Comparison of ENCODE assay signal across 16 mouse cellular contexts in genomic region chr8:43179189-43179588, GRCm38 (mm10). TPM values are rescaled to one million over a fixed set of nuclear protein-coding genes. Genes with fewer than 3 reads are reported as not detected.
A peak's percentile ranks its signal among the peaks of the same experiment; 100 is the strongest.
DNase-seq lines count a peak whose midpoint lies in the region; ATAC-seq lines count a peak whose summit lies in the region.
"Had no signal": no experiment of that assay in that cellular context is flagged by ENCODE, and none has a peak within 500 bp of the region (broad histone marks: within the 10 kb centered on the region; RNA-seq: fewer than 3 reads in every experiment).

No protein-coding gene starts in this region.

- 32% methylated on average over 4 of the region's 4 CpGs for WGBS in intestine, embryonic 14.5 days
- WGBS in stomach, embryonic 16.5 days = 27% methylated on average over 4 of the region's 4 CpGs
- WGBS in hindbrain, embryonic 12.5 days = 58% methylated on average over 4 of the region's 4 CpGs

- H3K9ac ChIP-seq in intestine, embryonic 14.5 days (ENCODE audit: low read length) = no peak overlapping the region
- no peak overlapping the region for H3K9ac ChIP-seq in stomach, embryonic 16.5 days (ENCODE audit: low read length)
- H3K9ac ChIP-seq in hindbrain, embryonic 12.5 days = no peak overlapping the region
- H3K9ac ChIP-seq: embryonic facial prominence, embryonic 13.5 days; forebrain, postnatal 0 days; lung, embryonic 15.5 days had no signal

- DNase-seq in frontal cortex, postnatal 36 days (ENCODE audit: low spot score in 2 of 2) = peak; percentile 5 to 8
- no peak for DNase-seq in frontal cortex, postnatal 25 days (ENCODE audit: low spot score in 2 of 2)
- DNase-seq in retina, postnatal 1 day = peak; percentile 23
- no peak for DNase-seq in retina, embryonic 14.5 days (ENCODE audit: low spot score)
- no peak for DNase-seq in intestine, embryonic 14.5 days (ENCODE audit: low spot score)
- no peak for DNase-seq in cerebellum, adult 9-10 months
- DNase-seq: adrenal gland, postnatal 14 days; cerebellum, adult 18-20 months; forebrain, postnatal 0 days; kidney, postnatal 25 days had no signal

- no peaks in the 10 kb centered on the region for H3K4me1 ChIP-seq in intestine, embryonic 14.5 days (replicated peaks; ENCODE audit: control insufficient read depth, insufficient read depth, low read length)
- no peaks in the 10 kb centered on the region for H3K4me1 ChIP-seq in stomach, embryonic 16.5 days (ENCODE audit: control insufficient read depth, insufficient read depth, low read length)
- no peaks in the 10 kb centered on the region for H3K4me1 ChIP-seq in hindbrain, embryonic 12.5 days
- H3K4me1 ChIP-seq: embryonic facial prominence, embryonic 13.5 days; hindbrain, embryonic 10.5 days; lung, embryonic 15.5 days had no signal

- no peak overlapping the region for H3K4me2 ChIP-seq in intestine, embryonic 14.5 days (ENCODE audit: low read length)
- H3K4me2 ChIP-seq in stomach, embryonic 16.5 days (ENCODE audit: low read depth, low read length) = no peak overlapping the region
- no peak overlapping the region for H3K4me2 ChIP-seq in hindbrain, embryonic 12.5 days (replicated peaks)
- H3K4me2 ChIP-seq: embryonic facial prominence, embryonic 13.5 days; lung, embryonic 15.5 days had no signal

- H3K9me3 ChIP-seq in intestine, embryonic 14.5 days (ENCODE audit: control insufficient read depth, low read length) = no peaks in the 10 kb centered on the region
- no peaks in the 10 kb centered on the region for H3K9me3 ChIP-seq in stomach, embryonic 16.5 days (replicated peaks; ENCODE audit: control insufficient read depth, low read length)
- H3K9me3 ChIP-seq in hindbrain, embryonic 12.5 days (replicated peaks) = no peaks in the 10 kb centered on the region
- H3K9me3 ChIP-seq: embryonic facial prominence, embryonic 13.5 days; hindbrain, embryonic 10.5 days; lung, embryonic 15.5 days had no signal

- no peak overlapping the region for H3K4me3 ChIP-seq in intestine, embryonic 14.5 days (ENCODE audit: low read depth, low read length)
- H3K4me3 ChIP-seq in stomach, embryonic 16.5 days (replicated peaks; ENCODE audit: low read length) = no peak overlapping the region
- H3K4me3 ChIP-seq in hindbrain, embryonic 12.5 days = no peak overlapping the region
- H3K4me3 ChIP-seq: embryonic facial prominence, embryonic 13.5 days; hindbrain, embryonic 10.5 days; lung, embryonic 15.5 days had no signal

- H3K27me3 ChIP-seq in intestine, embryonic 14.5 days (replicated peaks; ENCODE audit: control insufficient read depth, insufficient read depth, low read length) = no peaks in the 10 kb centered on the region
- H3K27me3 ChIP-seq in stomach, embryonic 16.5 days (ENCODE audit: control insufficient read depth, insufficient read depth, low read length) = no peaks in the 10 kb centered on the region
- no peaks in the 10 kb centered on the region for H3K27me3 ChIP-seq in hindbrain, embryonic 12.5 days
- H3K27me3 ChIP-seq: embryonic facial prominence, embryonic 13.5 days; lung, embryonic 15.5 days; Patski had no signal

- no peak overlapping the region for H3K27ac ChIP-seq in intestine, embryonic 14.5 days (ENCODE audit: low read depth)
- H3K27ac ChIP-seq in stomach, embryonic 16.5 days (ENCODE audit: low read length) = no peak overlapping the region
- H3K27ac ChIP-seq in hindbrain, embryonic 12.5 days = no peak overlapping the region
- H3K27ac ChIP-seq: embryonic facial prominence, embryonic 13.5 days; hindbrain, embryonic 10.5 days; lung, embryonic 15.5 days had no signal

- no peaks in the 10 kb centered on the region for H3K36me3 ChIP-seq in intestine, embryonic 14.5 days (ENCODE audit: control insufficient read depth, insufficient read depth, low read length)
- H3K36me3 ChIP-seq in stomach, embryonic 16.5 days (ENCODE audit: control insufficient read depth, insufficient read depth, low read length) = no peaks in the 10 kb centered on the region
- H3K36me3 ChIP-seq in hindbrain, embryonic 12.5 days = no peaks in the 10 kb centered on the region
- H3K36me3 ChIP-seq: embryonic facial prominence, embryonic 13.5 days; hindbrain, embryonic 10.5 days; lung, embryonic 15.5 days had no signal

- ATAC-seq in intestine, embryonic 14.5 days (replicated peaks; ENCODE audit: low FRiP score, low TSS enrichment, low read depth) = peak; percentile 89
- peak; percentile 79; the same call in 1 of the 2 replicates for ATAC-seq in stomach, embryonic 16.5 days (ENCODE audit: insufficient read depth, low FRiP score)
- no peak for ATAC-seq in hindbrain, embryonic 12.5 days (ENCODE audit: low FRiP score)
- ATAC-seq: forebrain, postnatal 0 days; Patski had no signal

RNA-seq across cellular contexts. Expression of gene Triml2, which starts 1.2 kb away (rescaled TPM):
- not detected in 2 replicates for polyA plus RNA-seq in intestine, embryonic 14.5 days (2014; fragmentation: Nextera tagmentation; extraction: Ambion mirVana)
- not detected in 2 replicates for polyA plus RNA-seq in stomach, embryonic 16.5 days (2015; fragmentation: Nextera tagmentation; extraction: Ambion mirVana)
- polyA plus RNA-seq in hindbrain, embryonic 12.5 days (2016; fragmentation: Nextera tagmentation; extraction: Ambion mirVana) = not detected in 2 replicates
- polyA plus RNA-seq: embryonic facial prominence, embryonic 13.5 days; forebrain, postnatal 0 days; hindbrain, embryonic 10.5 days; lung, embryonic 15.5 days had no signal

RNA-seq across cellular contexts. Expression of gene Triml1, which starts 37.9 kb away (rescaled TPM):
- not detected in 2 replicates for polyA plus RNA-seq in intestine, embryonic 14.5 days (2014; fragmentation: Nextera tagmentation; extraction: Ambion mirVana)
- not detected in 2 replicates for polyA plus RNA-seq in stomach, embryonic 16.5 days (2015; fragmentation: Nextera tagmentation; extraction: Ambion mirVana)
- not detected in 2 replicates for polyA plus RNA-seq in hindbrain, embryonic 12.5 days (2016; fragmentation: Nextera tagmentation; extraction: Ambion mirVana)
- polyA plus RNA-seq: embryonic facial prominence, embryonic 13.5 days; forebrain, postnatal 0 days; hindbrain, embryonic 10.5 days; lung, embryonic 15.5 days; Patski had no signal

Comparison
In these comparisons a context has a peak if more than half of its experiments do, and no peak if none do; other contexts are left out.
1. DNase-seq: peak in frontal cortex, postnatal 36 days (2 of 2) and retina, postnatal 1 day (single experiment); none in frontal cortex, postnatal 25 days (0 of 2), retina, embryonic 14.5 days (single experiment), intestine, embryonic 14.5 days (single experiment) and cerebellum, adult 9-10 months (single experiment).